Mouse (Mus musculus): ENCODE results near the gene E130114P18Rik. TPM values are rescaled to one million over a fixed set of nuclear protein-coding genes. Genes with fewer than 3 reads are reported as not detected.

Gene E130114P18Rik
- polyA plus RNA-seq, 1 experiment from 2014 or later, result 28.2 TPM

DNA sequence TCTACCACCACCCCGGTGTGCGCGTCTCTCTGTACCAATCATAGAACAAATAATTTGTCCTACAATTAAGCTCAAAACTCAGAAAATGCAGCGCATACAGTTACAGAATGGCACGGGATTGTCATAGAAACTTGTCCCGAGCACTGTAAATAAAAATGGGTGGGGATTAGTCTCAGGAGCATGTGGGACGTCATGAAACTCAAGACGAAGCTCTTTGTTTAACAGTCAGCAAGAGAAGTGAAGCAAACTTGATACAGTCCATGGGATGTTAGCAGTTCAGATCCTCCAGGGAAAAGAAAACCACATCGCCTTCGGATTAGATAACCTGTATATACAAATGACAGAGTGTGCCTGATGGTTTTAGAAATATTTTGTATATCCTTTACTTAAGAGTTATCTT, 18.6 kb upstream of the E130114P18Rik start:
- Histone ChIP-seq H3K9ac (no peak overlapping the region), H3K4me1 (peaks cover 14% of the 10 kb centered on the region), H3K4me2 (replicated peaks) (no peak overlapping the region), H3K27me3 (no peaks in the 10 kb centered on the region), H3K36me3 (peaks cover 7% of the 10 kb centered on the region; the same call in 1 of the 2 replicates), H3K9me3 (replicated peaks) (no peaks in the 10 kb centered on the region), H3K27ac (no peak overlapping the region), H3K4me3 (no peak overlapping the region)
- WGBS, result 84% methylated on average over 10 of the region's 10 CpGs
- no peak for ATAC-seq (ENCODE audit: low FRiP score)

DNA sequence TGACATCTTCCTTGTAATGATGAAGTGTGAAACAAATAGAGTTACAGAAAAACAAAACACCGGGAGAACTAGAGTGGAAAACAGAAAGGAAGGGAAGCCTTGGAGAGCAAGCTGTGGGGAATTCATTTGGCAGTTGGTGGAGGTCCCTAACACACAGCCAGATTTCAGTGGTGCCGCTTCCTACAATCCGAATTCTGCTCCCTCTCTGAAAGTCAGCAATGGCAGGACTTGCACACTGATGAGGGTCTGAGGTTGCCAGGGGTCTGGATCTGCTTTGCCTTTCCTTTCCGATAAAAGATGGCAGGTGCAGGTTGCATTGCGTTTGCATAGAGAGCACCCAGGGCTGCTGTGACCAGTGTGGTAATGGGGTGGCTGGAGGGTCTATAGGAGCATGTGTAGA, 18.1 kb upstream of the E130114P18Rik start:
- Histone ChIP-seq H3K9me3 (replicated peaks) (no peaks in the 10 kb centered on the region), H3K4me1 (peaks cover 14% of the 10 kb centered on the region), H3K4me3 (no peak overlapping the region), H3K9ac (no peak overlapping the region), H3K4me2 (replicated peaks) (no peak overlapping the region), H3K27ac (no peak overlapping the region), H3K36me3 (peaks cover 6% of the 10 kb centered on the region; the same call in 1 of the 2 replicates), H3K27me3 (no peaks in the 10 kb centered on the region)
- no peak for ATAC-seq (ENCODE audit: low FRiP score)
- WGBS, result 72% methylated on average over 5 of the region's 5 CpGs

DNA sequence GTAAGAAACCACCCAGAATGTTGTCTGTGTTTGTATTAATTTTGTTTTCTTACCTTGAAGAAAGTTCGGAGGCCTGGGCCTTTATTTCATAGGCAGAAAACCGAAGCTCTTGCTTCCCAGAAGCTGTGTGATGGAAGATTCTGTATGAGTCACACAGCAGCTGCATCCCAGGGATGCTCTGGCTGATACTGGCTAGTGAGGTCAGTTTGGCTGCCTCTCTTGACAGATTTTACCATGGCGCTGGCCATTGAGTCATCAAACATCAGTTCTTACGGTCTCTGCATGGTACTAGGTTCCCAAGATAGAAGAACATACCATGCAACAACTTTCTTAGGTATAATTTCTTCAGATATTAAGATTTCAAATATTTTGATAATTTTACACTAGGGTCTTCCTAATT, 17.0 kb upstream of the E130114P18Rik start:
- no peak for ATAC-seq (ENCODE audit: low FRiP score)
- no peak overlapping the region for H3K4me3 ChIP-seq
- no peaks in the 10 kb centered on the region for H3K9me3 ChIP-seq (replicated peaks)
- WGBS, result 86% methylated on average over 4 of the region's 4 CpGs
- H3K27ac ChIP-seq, result no peak overlapping the region
- no peak overlapping the region for H3K4me2 ChIP-seq (replicated peaks)
- H3K36me3 ChIP-seq, result peaks cover 3% of the 10 kb centered on the region; the same call in 1 of the 2 replicates
- H3K4me1 ChIP-seq, result peaks cover 14% of the 10 kb centered on the region
- no peaks in the 10 kb centered on the region for H3K27me3 ChIP-seq
- H3K9ac ChIP-seq, result no peak overlapping the region

DNA sequence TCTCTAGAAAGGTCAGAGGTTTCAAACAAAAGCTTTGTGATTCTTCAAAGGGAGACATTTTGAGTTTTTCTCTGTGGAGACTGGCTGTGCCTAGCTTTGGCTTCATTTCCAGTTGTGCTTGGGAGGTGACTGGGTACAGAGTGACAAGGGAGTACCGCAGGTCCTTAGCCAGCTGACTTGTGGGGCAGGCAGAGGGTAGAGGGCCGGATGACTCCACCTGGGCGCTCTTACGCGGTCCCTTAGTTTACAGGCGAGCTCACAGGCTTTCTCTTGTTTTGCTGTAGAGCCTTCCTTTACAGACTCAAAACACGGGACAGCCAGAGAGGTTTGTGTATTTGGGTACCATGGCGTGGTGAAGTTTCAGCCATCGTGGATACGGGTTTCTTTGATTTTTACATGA, 16.1 kb upstream of the E130114P18Rik start:
- no peak for ATAC-seq (ENCODE audit: low FRiP score)
- peaks cover 17% of the 10 kb centered on the region for H3K4me1 ChIP-seq
- no peak overlapping the region for H3K4me2 ChIP-seq (replicated peaks)
- 77% methylated on average over 10 of the region's 10 CpGs for WGBS
- peaks cover 2% of the 10 kb centered on the region; the same call in 1 of the 2 replicates for H3K36me3 ChIP-seq
- no peaks in the 10 kb centered on the region for H3K27me3 ChIP-seq
- H3K9ac ChIP-seq, result no peak overlapping the region
- H3K4me3 ChIP-seq, result no peak overlapping the region
- no peak overlapping the region for H3K27ac ChIP-seq
- no peaks in the 10 kb centered on the region for H3K9me3 ChIP-seq (replicated peaks)

DNA sequence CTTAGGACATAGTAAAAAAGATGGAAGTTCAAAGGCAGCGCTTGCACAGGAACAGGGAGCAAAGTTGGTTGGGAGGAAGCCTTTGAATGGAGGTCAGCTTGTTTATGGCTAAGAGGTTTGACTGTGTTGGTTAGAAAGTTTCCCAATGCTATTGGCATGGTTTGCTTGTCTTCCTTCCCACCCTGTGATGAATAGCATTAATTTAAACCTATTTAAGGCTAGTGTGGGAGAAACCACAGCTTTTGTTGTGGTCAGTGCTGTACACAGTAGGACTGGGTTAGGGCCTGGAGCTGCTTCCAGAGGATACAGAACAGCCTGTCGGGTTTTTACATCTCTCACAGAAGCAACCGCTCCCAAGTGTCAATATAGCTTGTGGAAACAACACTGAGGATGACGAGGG, 10.7 kb upstream of the E130114P18Rik start:
- no peak overlapping the region for H3K9ac ChIP-seq
- peaks cover 1% of the 10 kb centered on the region for H3K36me3 ChIP-seq
- no peaks in the 10 kb centered on the region for H3K27me3 ChIP-seq
- peaks cover 5% of the 10 kb centered on the region for H3K4me1 ChIP-seq
- H3K9me3 ChIP-seq (replicated peaks), result no peaks in the 10 kb centered on the region
- 58% methylated on average over 4 of the region's 4 CpGs for WGBS
- no peak overlapping the region for H3K4me2 ChIP-seq (replicated peaks)
- ATAC-seq (ENCODE audit: low FRiP score), result no peak
- H3K27ac ChIP-seq, result no peak overlapping the region
- H3K4me3 ChIP-seq, result no peak overlapping the region

DNA sequence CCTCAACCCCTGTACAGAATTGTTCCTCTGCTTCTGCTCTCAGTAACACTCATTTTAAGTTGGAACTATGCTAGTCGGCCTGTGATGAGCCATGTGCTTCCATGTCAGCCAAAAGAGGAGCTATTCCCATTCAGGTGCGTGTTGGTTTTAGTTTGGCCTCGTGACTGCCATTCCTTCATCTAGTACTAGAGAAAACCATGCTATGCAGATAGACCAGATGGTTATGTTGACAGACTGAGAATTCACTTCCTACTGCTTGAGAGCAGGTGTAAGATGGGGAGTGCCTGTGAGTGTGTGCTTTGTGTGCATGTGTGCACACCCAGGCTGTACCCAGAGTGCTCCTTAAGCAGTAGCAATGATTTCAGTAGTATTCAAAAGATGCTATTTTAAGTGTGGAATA, 9.6 kb upstream of the E130114P18Rik start:
- Histone ChIP-seq H3K9me3 (replicated peaks) (no peaks in the 10 kb centered on the region), H3K4me3 (no peak overlapping the region), H3K4me2 (replicated peaks) (no peak overlapping the region), H3K9ac (no peak overlapping the region), H3K4me1 (peaks cover 3% of the 10 kb centered on the region; the same call in 1 of the 2 replicates), H3K27ac (no peak overlapping the region), H3K36me3 (peaks cover 11% of the 10 kb centered on the region), H3K27me3 (no peaks in the 10 kb centered on the region)
- no peak for ATAC-seq (ENCODE audit: low FRiP score)
- 78% methylated on average over 3 of the region's 3 CpGs for WGBS

DNA sequence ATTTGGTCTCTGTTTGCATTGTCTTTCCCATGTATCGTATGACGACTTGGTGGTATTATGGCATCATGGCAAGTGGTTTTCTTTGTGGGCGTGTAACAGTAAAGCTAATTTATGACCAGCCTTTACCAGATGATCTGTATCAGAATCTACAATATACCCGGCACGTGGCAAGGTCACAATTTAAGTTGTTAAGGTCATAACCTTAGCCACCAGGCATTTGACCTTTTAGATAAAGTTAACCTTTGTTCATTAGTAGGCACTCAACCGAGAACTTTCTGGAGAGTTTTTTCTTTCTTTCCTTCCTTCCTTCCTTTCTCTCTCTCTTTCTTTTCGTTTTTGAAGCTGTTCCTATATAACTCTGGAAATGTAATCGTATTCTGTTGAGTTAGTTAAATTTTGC, 8.7 kb upstream of the E130114P18Rik start:
- no peak for ATAC-seq (ENCODE audit: low FRiP score)
- peaks cover 12% of the 10 kb centered on the region for H3K36me3 ChIP-seq
- peaks cover 3% of the 10 kb centered on the region; the same call in 1 of the 2 replicates for H3K4me1 ChIP-seq
- no peak overlapping the region for H3K4me3 ChIP-seq
- 50% methylated on average over 8 of the region's 8 CpGs for WGBS
- H3K9me3 ChIP-seq (replicated peaks), result no peaks in the 10 kb centered on the region
- no peak overlapping the region for H3K27ac ChIP-seq
- no peak overlapping the region for H3K4me2 ChIP-seq (replicated peaks)
- H3K27me3 ChIP-seq, result no peaks in the 10 kb centered on the region
- H3K9ac ChIP-seq, result no peak overlapping the region

DNA sequence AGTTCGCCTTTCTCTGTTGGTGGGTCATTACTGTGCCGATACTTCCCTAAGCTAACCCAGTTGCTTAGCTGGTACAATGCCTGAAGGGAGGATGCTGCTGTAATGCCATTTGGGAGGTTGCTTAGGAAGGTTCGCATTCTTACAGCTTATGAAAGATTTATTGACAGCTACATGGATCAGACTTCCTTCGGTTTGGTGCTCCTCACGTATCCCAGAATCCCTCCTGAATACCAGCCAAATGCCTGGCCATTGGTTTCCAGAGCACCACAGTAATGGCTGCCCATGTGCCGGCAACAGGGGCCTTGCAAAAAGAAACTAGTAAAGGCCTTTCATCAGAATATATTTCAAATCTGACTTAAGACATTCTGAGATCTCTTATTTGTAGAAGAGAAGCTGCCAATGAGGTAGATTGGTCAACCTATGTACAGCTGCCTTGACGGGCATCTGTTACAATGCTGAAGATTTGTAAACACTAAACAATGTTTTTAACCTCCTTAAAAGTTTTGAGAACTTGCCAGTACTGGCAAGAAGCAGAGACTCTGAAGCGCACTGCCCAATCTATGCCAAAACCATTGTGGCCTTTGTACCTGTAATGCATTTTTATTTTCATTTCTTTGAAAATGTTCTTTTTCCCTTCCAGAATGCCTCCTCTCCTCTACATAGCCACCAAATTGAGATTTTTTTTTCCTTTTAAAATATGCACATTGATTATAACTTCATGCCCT, 7.8 kb upstream of the E130114P18Rik start:
- H3K4me1 ChIP-seq, result peaks cover 3% of the 10 kb centered on the region; the same call in 1 of the 2 replicates
- no peak overlapping the region for H3K4me2 ChIP-seq (replicated peaks)
- H3K9me3 ChIP-seq (replicated peaks), result no peaks in the 10 kb centered on the region
- H3K27me3 ChIP-seq, result no peaks in the 10 kb centered on the region
- no peak for ATAC-seq (ENCODE audit: low FRiP score)
- no peak overlapping the region for H3K27ac ChIP-seq
- H3K36me3 ChIP-seq, result peaks cover 12% of the 10 kb centered on the region
- H3K4me3 ChIP-seq, result no peak overlapping the region
- 87% methylated on average over 8 of the region's 8 CpGs for WGBS
- H3K9ac ChIP-seq, result no peak overlapping the region

DNA sequence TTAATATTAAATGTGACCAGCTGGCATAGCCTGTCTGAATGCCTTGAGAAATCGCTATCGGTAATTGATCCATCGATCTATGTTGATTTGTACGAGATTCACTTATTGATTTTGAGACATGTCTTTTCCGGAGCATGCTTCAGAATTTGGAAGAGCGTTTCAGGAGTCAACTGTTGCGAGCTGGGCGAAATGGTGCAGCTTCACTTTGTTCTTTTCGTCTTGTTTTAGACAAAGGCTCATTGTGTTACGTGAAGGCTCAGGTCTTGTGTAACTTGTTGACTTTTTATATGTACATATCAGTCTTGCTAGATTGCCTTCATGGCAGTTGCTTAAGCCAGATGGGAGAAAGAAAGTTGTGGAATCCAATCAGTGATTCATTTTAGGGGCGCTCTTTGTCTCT, 6.4 kb upstream of the E130114P18Rik start:
- Histone ChIP-seq H3K9me3 (replicated peaks) (no peaks in the 10 kb centered on the region), H3K4me3 (no peak overlapping the region), H3K27me3 (0 out of 2 replicates have a peak, but pooled peaks cover 4% of the 10 kb centered on the region), H3K9ac (no peak overlapping the region), H3K4me2 (replicated peaks) (no peak overlapping the region), H3K36me3 (peaks cover 12% of the 10 kb centered on the region), H3K4me1 (peaks cover 7% of the 10 kb centered on the region; the same call in 1 of the 2 replicates), H3K27ac (no peak overlapping the region)
- WGBS, result 79% methylated on average over 11 of the region's 11 CpGs
- no peak for ATAC-seq (ENCODE audit: low FRiP score)

DNA sequence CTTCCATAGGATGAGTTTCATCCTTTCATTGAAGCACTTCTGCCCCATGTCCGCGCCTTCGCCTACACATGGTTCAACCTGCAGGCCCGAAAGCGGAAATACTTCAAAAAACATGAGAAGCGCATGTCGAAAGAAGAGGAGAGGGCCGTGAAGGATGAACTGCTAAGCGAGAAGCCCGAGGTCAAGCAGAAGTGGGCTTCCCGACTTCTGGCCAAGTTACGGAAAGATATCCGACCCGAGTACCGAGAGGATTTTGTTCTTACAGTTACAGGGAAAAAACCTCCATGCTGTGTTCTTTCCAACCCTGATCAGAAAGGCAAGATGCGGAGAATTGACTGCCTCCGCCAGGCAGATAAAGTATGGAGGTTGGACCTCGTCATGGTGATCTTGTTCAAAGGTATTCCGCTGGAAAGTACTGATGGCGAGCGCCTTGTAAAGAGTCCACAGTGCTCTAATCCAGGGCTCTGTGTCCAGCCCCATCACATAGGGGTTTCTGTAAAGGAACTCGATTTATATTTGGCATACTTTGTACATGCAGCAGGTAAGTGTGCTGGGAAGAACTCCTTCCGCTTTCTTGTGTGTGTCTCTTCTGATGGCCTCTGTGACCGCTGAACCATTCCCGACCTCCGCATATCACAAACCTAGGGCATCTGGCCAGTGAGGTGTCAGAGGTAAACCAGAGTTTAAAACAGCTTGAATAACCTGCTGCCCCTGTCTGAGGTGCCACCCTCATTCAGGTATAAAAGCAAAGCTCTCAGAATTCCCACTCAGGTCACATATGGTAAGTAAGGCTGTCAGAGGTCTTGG, 5.4 kb upstream of the E130114P18Rik start:
- Histone ChIP-seq H3K27me3 (0 out of 2 replicates have a peak, but pooled peaks cover 4% of the 10 kb centered on the region), H3K36me3 (peaks cover 12% of the 10 kb centered on the region), H3K9ac (no peak overlapping the region), H3K4me3 (no peak overlapping the region), H3K9me3 (replicated peaks) (no peaks in the 10 kb centered on the region), H3K4me2 (replicated peaks) (no peak overlapping the region), H3K27ac (no peak overlapping the region), H3K4me1 (peaks cover 6% of the 10 kb centered on the region; the same call in 1 of the 2 replicates)
- WGBS, result 91% methylated on average over 26 of the region's 26 CpGs
- no peak for ATAC-seq (ENCODE audit: low FRiP score)

DNA sequence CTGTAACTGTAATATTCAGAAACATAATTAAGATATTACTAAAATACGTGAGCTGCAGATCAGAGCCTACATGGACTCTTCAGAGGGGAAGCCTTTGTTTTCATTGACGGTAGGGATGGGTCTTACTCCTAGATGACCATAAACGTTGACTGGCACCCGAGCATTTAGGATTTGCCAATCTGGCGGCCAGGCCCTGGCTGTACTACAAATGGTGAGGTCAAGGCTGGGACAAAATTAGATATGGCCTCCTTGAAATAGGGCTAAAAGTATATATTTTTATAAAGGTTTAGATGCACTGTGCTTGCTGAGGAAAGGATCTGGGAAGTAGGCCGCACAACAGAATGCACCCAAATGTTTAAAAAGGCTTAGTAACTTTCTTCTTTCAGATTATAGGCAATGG, 4.6 kb upstream of the E130114P18Rik start:
- peaks cover 6% of the 10 kb centered on the region; the same call in 1 of the 2 replicates for H3K4me1 ChIP-seq
- H3K27ac ChIP-seq, result no peak overlapping the region
- H3K9ac ChIP-seq, result no peak overlapping the region
- no peak for ATAC-seq (ENCODE audit: low FRiP score)
- H3K9me3 ChIP-seq (replicated peaks), result no peaks in the 10 kb centered on the region
- 87% methylated on average over 6 of the region's 6 CpGs for WGBS
- H3K4me2 ChIP-seq (replicated peaks), result no peak overlapping the region
- peaks cover 12% of the 10 kb centered on the region for H3K36me3 ChIP-seq
- no peak overlapping the region for H3K4me3 ChIP-seq
- 0 out of 2 replicates have a peak, but pooled peaks cover 4% of the 10 kb centered on the region for H3K27me3 ChIP-seq

DNA sequence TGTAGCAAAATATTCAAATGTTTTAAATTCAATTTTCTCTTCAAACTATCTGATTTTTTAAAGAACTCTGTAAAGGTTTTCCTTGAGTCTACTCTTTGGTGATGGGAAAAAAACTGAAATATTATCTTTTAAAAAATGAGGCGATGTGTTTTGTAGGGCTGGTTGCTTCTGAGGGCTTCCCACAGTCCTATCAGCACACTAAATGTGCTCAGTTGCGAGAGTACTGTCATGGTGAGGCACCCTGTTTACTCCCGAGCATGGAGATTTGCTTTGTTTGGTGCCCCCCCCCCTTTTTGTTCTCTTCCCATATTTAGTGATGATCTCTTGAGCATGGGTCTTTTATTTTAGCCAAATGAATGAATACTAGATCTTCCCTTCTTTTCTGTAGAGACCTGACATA, 4.2 kb upstream of the E130114P18Rik start:
- no peak overlapping the region for H3K9ac ChIP-seq
- no peak overlapping the region for H3K27ac ChIP-seq
- no peak for ATAC-seq (ENCODE audit: low FRiP score)
- no peaks in the 10 kb centered on the region for H3K9me3 ChIP-seq (replicated peaks)
- WGBS, result 83% methylated on average over 3 of the region's 3 CpGs
- no peak overlapping the region for H3K4me3 ChIP-seq
- H3K36me3 ChIP-seq, result peaks cover 12% of the 10 kb centered on the region
- H3K27me3 ChIP-seq, result 0 out of 2 replicates have a peak, but pooled peaks cover 4% of the 10 kb centered on the region
- peaks cover 6% of the 10 kb centered on the region for H3K4me1 ChIP-seq
- no peak overlapping the region for H3K4me2 ChIP-seq (replicated peaks)

All from hindbrain, embryonic 12.5 days (tissue).